In genomic region chr16:77020190-77020589, GRCm38 (mm10) we compare ENCODE assay signal across 14 mouse cellular contexts. TPM values are rescaled to one million over a fixed set of nuclear protein-coding genes. Genes with fewer than 3 reads are reported as not detected.
A peak's percentile ranks its signal among the peaks of the same experiment; 100 is the strongest.
DNase-seq lines count a peak whose midpoint lies in the region; ATAC-seq and TF ChIP-seq lines count a peak whose summit lies in the region.
"Had no signal": no experiment of that assay in that cellular context is flagged by ENCODE, and none has a peak within 500 bp of the region (broad histone marks: within the 10 kb centered on the region; RNA-seq: fewer than 3 reads in every experiment).

No protein-coding gene starts in this region.

- 70% methylated on average over 3 of the region's 3 CpGs for WGBS in kidney, embryonic 15.5 days
- WGBS in bone marrow, adult 2 months, result 66% methylated on average over 3 of the region's 3 CpGs
- 55% methylated on average over 3 of the region's 3 CpGs for WGBS in liver, embryonic 14.5 days (ENCODE audit: insufficient replicate concordance)

- H3K9ac ChIP-seq in kidney, embryonic 15.5 days, result no peak overlapping the region
- peak overlapping the region; percentile 15; the same call in 1 of the 2 replicates for H3K9ac ChIP-seq in liver, embryonic 14.5 days (replicated peaks)
- H3K9ac ChIP-seq: lung, embryonic 15.5 days had no signal

- no peak for TF ChIP-seq EP300 in liver, embryonic 14.5 days (IDR thresholded peaks at IDR 0.05; ENCODE audit: low read depth)

- no peak overlapping the region for H3K27ac ChIP-seq in kidney, embryonic 15.5 days
- H3K27ac ChIP-seq in bone marrow, adult 2 months (ENCODE audit: control insufficient read depth, insufficient read depth, low read depth, low read length, poor library complexity), result peak overlapping the region; percentile 48; the same call in 1 of the 2 replicates
- peak overlapping the region; percentile 49 for H3K27ac ChIP-seq in liver, embryonic 14.5 days
- H3K27ac ChIP-seq: forebrain, embryonic 10.5 days; lung, embryonic 15.5 days had no signal

- no peak for TF ChIP-seq POLR2A in bone marrow, adult 2 months (IDR thresholded peaks at IDR 0.05; ENCODE audit: borderline replicate concordance, control insufficient read depth, low read depth, low read length)

- DNase-seq in frontal cortex, adult 2 months (ENCODE audit: extremely low spot score in 1 of 2, low spot score in 1 of 2), result no peak
- DNase-seq in kidney, postnatal 25 days, result no peak
- DNase-seq in liver, embryonic 14.5 days (ENCODE audit: low read depth in 3 of 3, low spot score in 3 of 3), result no peak
- no peak for DNase-seq in urinary bladder, postnatal 4 days (ENCODE audit: low spot score in 2 of 2)
- DNase-seq in embryo, embryonic 10.5 days (ENCODE audit: low spot score), result no peak
- DNase-seq: adrenal gland, postnatal 10 days; kidney, adult 18-20 months; layer of hippocampus, adult 9-11 months; thymus, adult 2 months had no signal

- peak; percentile 21; the same call in 1 of the 2 replicates for ATAC-seq in frontal cortex, adult (ENCODE audit: low TSS enrichment)
- peak; percentile 46; the same call in 1 of the 2 replicates for ATAC-seq in kidney, embryonic 15.5 days (replicated peaks; ENCODE audit: low FRiP score)
- ATAC-seq in liver, embryonic 14.5 days (ENCODE audit: insufficient read depth), result peak; percentile 17; the same call in 1 of the 2 replicates

- no peak overlapping the region for H3K4me2 ChIP-seq in kidney, embryonic 15.5 days
- peak overlapping the region; percentile 40 for H3K4me2 ChIP-seq in liver, embryonic 14.5 days (ENCODE audit: low read depth)
- H3K4me2 ChIP-seq: lung, embryonic 15.5 days had no signal

- peaks cover 6% of the 10 kb centered on the region for H3K9me3 ChIP-seq in kidney, embryonic 15.5 days (replicated peaks)
- H3K9me3 ChIP-seq in liver, embryonic 14.5 days (ENCODE audit: control insufficient read depth, low read length), result no peaks in the 10 kb centered on the region

- no peak for TF ChIP-seq CTCF in bone marrow, adult 2 months (IDR thresholded peaks at IDR 0.05; ENCODE audit: control insufficient read depth, insufficient read depth, low read length)
- no peak for TF ChIP-seq CTCF in liver, embryonic 14.5 days (IDR thresholded peaks at IDR 0.05; ENCODE audit: low read depth)

- peaks cover 17% of the 10 kb centered on the region for H3K36me3 ChIP-seq in kidney, embryonic 15.5 days
- peaks cover 23% of the 10 kb centered on the region for H3K36me3 ChIP-seq in liver, embryonic 14.5 days (replicated peaks; ENCODE audit: control insufficient read depth, insufficient read depth, low read depth)

- H3K4me3 ChIP-seq in kidney, embryonic 15.5 days (replicated peaks), result no peak overlapping the region
- peak overlapping the region; percentile 8 for H3K4me3 ChIP-seq in bone marrow, adult 2 months (replicated peaks; ENCODE audit: control insufficient read depth, low read depth, low read length)
- peak overlapping the region in 1 of 2 experiments; percentile 10; a peak in 1 of 4 replicates for H3K4me3 ChIP-seq in liver, embryonic 14.5 days (ENCODE audit: insufficient read depth in 1 of 2, low read depth in 2 of 2, low read length in 2 of 2)
- H3K4me3 ChIP-seq: forebrain, embryonic 10.5 days; lung, embryonic 15.5 days had no signal

- H3K4me1 ChIP-seq in kidney, embryonic 15.5 days, result peaks cover 28% of the 10 kb centered on the region
- peaks cover 7% of the 10 kb centered on the region for H3K4me1 ChIP-seq in bone marrow, adult 2 months (ENCODE audit: control insufficient read depth, insufficient read depth, low read length)
- H3K4me1 ChIP-seq in liver, embryonic 14.5 days (replicated peaks; ENCODE audit: control insufficient read depth in 2 of 2, insufficient read depth in 2 of 2, low read length in 1 of 2), result peaks cover 62 to 66% of the 10 kb centered on the region in 2 experiments

- H3K27me3 ChIP-seq in kidney, embryonic 15.5 days, result no peaks in the 10 kb centered on the region
- no peaks in the 10 kb centered on the region for H3K27me3 ChIP-seq in liver, embryonic 14.5 days (ENCODE audit: control insufficient read depth, insufficient read depth, low read length)
- H3K27me3 ChIP-seq: lung, embryonic 15.5 days had no signal

RNA-seq across cellular contexts. Expression of gene Usp25, which starts 6.7 kb away (rescaled TPM):
- 12.7 and 15.6 TPM in 2 replicates for polyA plus RNA-seq in frontal cortex, adult 2 months (2012; rRNA removed)
- 21.3 and 21.6 TPM in 2 replicates for polyA plus RNA-seq in kidney, embryonic 15.5 days (2015; fragmentation: Nextera tagmentation; extraction: Ambion mirVana)
- polyA plus RNA-seq in bone marrow, adult 2 months (2011; ENCODE audit: insufficient read depth, insufficient read length, low replicate concordance, missing spikeins), result 47.0 and 54.2 TPM in 2 replicates
- 18.2 and 30.4 TPM in 2 replicates for polyA plus RNA-seq in liver, embryonic 14.5 days (2012; rRNA removed)
- 45.5 and 51.8 TPM in 2 replicates for polyA plus RNA-seq in liver, embryonic 14.5 days (2014; fragmentation: Nextera tagmentation; extraction: Ambion mirVana)
